Mouse (Mus musculus) stomach, embryonic 15.5 days (tissue): Measurements from ENCODE around the gene Nsd1. TPM values are rescaled to one million over a fixed set of nuclear protein-coding genes. Genes with fewer than 3 reads are reported as not detected.

ENCODE experiments used
- ATAC-seq: fragments of 200-750 bp; cut with Nextera tagmentation; 2 replicates; pipeline ENCODE4 v1.8.0; 2017; ENCODE audit warnings: low read depth, moderate number of reproducible peaks, moderate TSS enrichment; ENCODE audit not compliant: insufficient read depth, low FRiP score
- H3K27ac ChIP-seq: fragments of 300-500 bp; sonication (generic); 2 replicates; pipeline ENCODE4 v1.5.1; 2015; ENCODE audit warnings: mild to moderate bottlenecking, inconsistent platforms
- H3K27me3 ChIP-seq: fragments of 300-500 bp; sonication (generic); replicated peaks from 2 replicates; pipeline ENCODE4 v1.6.1; 2015; ENCODE audit warnings: inconsistent platforms
- H3K36me3 ChIP-seq: fragments of 300-500 bp; sonication (generic); 2 replicates; pipeline ENCODE4 v1.6.1; 2015; ENCODE audit warnings: inconsistent platforms
- H3K4me1 ChIP-seq: fragments of 300-500 bp; sonication (generic); 2 replicates; pipeline ENCODE4 v1.6.1; 2015; ENCODE audit warnings: inconsistent platforms
- H3K4me2 ChIP-seq: fragments of 300-500 bp; sonication (generic); 2 replicates; pipeline ENCODE4 v1.6.1; 2015; ENCODE audit warnings: mild to moderate bottlenecking, inconsistent platforms
- H3K4me3 ChIP-seq: fragments of 300-500 bp; sonication (generic); replicated peaks from 2 replicates; pipeline ENCODE4 v1.5.1; 2015; ENCODE audit warnings: inconsistent platforms
- H3K9ac ChIP-seq: fragments of 300-500 bp; sonication (generic); 2 replicates; pipeline ENCODE4 v1.6.1; 2015; ENCODE audit warnings: inconsistent platforms
- H3K9me3 ChIP-seq: fragments of 300-500 bp; sonication (generic); 2 replicates; pipeline ENCODE4 v1.6.1; 2016; ENCODE audit warnings: inconsistent platforms
- WGBS: fragments of 180-500 bp; shearing (Covaris S2); methylation state at CpG from one replicate; pipeline ENCODE4 v1.1.7; 2015; 5-methylcytosine and 5-hydroxymethylcytosine counted together
- polyA plus RNA-seq: library from polyadenylated mRNA; unstranded; fragments of >200 nt; fragmentation: Nextera tagmentation; extraction: Ambion mirVana; gene quantifications from 2 replicates; pipeline ENCODE4 v1.2.1, GENCODE M21; 2015

Gene Nsd1
- 57.0 and 61.1 TPM in 2 replicates for polyA plus RNA-seq

GRCm38 (mm10) chr13:55209649-55210192 is at the start of gene Nsd1:
Nsd1 (plus strand) TSS chr13:55209782.
- no peaks in the 10 kb centered on the region for H3K9me3 ChIP-seq
- no peak for ATAC-seq

GRCm38 (mm10) chr13:55162365-55162764 is 47.2 kb upstream of the Nsd1 start:
- no peak overlapping the region for H3K9ac ChIP-seq
- no peaks in the 10 kb centered on the region for H3K4me1 ChIP-seq
- no peak overlapping the region for H3K4me3 ChIP-seq
- no peaks in the 10 kb centered on the region for H3K27me3 ChIP-seq
- H3K4me2 ChIP-seq: no peak overlapping the region
- WGBS: 57% methylated on average over 7 of the region's 7 CpGs
- no peak for ATAC-seq
- no peaks in the 10 kb centered on the region for H3K9me3 ChIP-seq
- H3K36me3 ChIP-seq: no peaks in the 10 kb centered on the region
- no peak overlapping the region for H3K27ac ChIP-seq

More at GRCm38 (mm10) chr13:55209649-55210192, at the start of gene Nsd1:
- WGBS: 31% methylated on average over 31 of the region's 31 CpGs
- peak within 1 kb of the TSS; percentile 68 for H3K9ac ChIP-seq
- H3K4me1 ChIP-seq: peaks cover 18% of the 10 kb centered on the region
- no peaks in the 10 kb centered on the region for H3K36me3 ChIP-seq
- H3K4me2 ChIP-seq: peak within 1 kb of the TSS; percentile 81
- peak within 1 kb of the TSS; percentile 99 for H3K27ac ChIP-seq
- H3K27me3 ChIP-seq: no peaks in the 10 kb centered on the region
- H3K4me3 ChIP-seq: peak within 1 kb of the TSS; percentile 76

GRCm38 (mm10) chr13:55163553-55163952 is 46.0 kb upstream of the Nsd1 start:
- no peaks in the 10 kb centered on the region for H3K9me3 ChIP-seq
- 34% methylated on average over 5 of the region's 5 CpGs for WGBS
- H3K27me3 ChIP-seq: no peaks in the 10 kb centered on the region
- ATAC-seq: no peak
- H3K36me3 ChIP-seq: no peaks in the 10 kb centered on the region
- H3K4me1 ChIP-seq: no peaks in the 10 kb centered on the region
- peak overlapping the region; percentile 48 for H3K27ac ChIP-seq
- no peak overlapping the region for H3K4me3 ChIP-seq
- H3K9ac ChIP-seq: no peak overlapping the region
- no peak overlapping the region for H3K4me2 ChIP-seq

GRCm38 (mm10) chr13:55165831-55166339 is 43.7 kb upstream of the Nsd1 start:
- WGBS: 91% methylated on average over 16 of the region's 16 CpGs
- no peak overlapping the region for H3K9ac ChIP-seq
- no peaks in the 10 kb centered on the region for H3K9me3 ChIP-seq

DNA sequence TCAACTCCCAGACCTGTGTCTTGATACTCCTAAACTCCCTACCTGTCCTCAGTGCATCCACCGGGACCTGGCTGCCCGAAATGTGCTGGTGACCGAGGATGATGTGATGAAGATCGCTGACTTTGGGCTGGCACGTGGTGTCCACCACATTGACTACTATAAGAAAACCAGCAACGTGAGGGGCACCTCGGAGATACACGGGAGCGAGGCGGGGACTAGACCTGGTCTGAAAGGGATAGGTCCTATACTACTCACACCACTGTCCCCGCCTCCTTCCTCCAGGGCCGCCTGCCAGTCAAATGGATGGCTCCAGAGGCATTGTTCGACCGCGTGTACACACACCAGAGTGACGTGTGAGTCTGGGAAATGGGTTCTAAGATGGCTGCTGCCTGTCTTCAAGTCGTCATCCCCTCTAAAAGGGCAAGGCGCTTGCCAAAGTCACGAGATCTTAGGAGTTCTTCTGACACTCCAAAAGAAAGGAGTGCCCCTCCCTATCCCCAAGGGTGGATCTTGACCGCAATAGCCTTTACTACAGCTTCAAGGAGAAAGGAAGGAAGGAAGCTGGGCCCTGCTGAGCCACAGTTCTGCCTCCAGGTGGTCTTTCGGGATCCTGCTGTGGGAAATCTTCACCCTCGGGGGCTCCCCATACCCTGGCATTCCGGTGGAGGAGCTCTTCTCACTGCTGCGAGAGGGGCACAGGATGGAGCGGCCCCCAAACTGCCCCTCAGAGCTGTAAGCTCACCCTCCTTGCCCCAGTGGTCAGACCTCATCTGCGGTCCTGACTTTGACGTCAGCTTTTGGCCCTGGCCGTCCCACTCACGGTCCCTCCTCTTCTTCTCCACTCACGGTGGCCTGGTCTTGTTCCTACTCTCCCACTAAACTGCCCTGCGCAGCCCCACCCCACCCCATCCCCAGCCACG is 42.5 kb upstream of the Nsd1 start:
- H3K36me3 ChIP-seq: no peaks in the 10 kb centered on the region
- no peak overlapping the region for H3K27ac ChIP-seq
- no peaks in the 10 kb centered on the region for H3K27me3 ChIP-seq
- no peak overlapping the region for H3K4me3 ChIP-seq
- peaks cover 14% of the 10 kb centered on the region for H3K4me1 ChIP-seq
- ATAC-seq: no peak
- no peak overlapping the region for H3K9ac ChIP-seq
- WGBS: 85% methylated on average over 32 of the region's 32 CpGs
- no peaks in the 10 kb centered on the region for H3K9me3 ChIP-seq
- no peak overlapping the region for H3K4me2 ChIP-seq

More at GRCm38 (mm10) chr13:55165831-55166339, 43.7 kb upstream of the Nsd1 start:
- H3K27ac ChIP-seq: no peak overlapping the region
- no peak for ATAC-seq
- H3K4me2 ChIP-seq: no peak overlapping the region
- H3K4me3 ChIP-seq: no peak overlapping the region
- no peaks in the 10 kb centered on the region for H3K36me3 ChIP-seq
- H3K4me1 ChIP-seq: 0 out of 2 replicates have a peak, but pooled peaks cover 6% of the 10 kb centered on the region
- no peaks in the 10 kb centered on the region for H3K27me3 ChIP-seq

GRCm38 (mm10) chr13:55167798-55168197 is 41.8 kb upstream of the Nsd1 start:
- no peak overlapping the region for H3K4me3 ChIP-seq
- peaks cover 19% of the 10 kb centered on the region for H3K4me1 ChIP-seq
- H3K36me3 ChIP-seq: no peaks in the 10 kb centered on the region
- H3K9me3 ChIP-seq: no peaks in the 10 kb centered on the region
- 0 out of 2 replicates have a peak overlapping the region, but pooled peaks have one; percentile 77 for H3K27ac ChIP-seq
- 83% methylated on average over 11 of the region's 11 CpGs for WGBS
- H3K9ac ChIP-seq: no peak overlapping the region
- no peaks in the 10 kb centered on the region for H3K27me3 ChIP-seq
- no peak overlapping the region for H3K4me2 ChIP-seq
- ATAC-seq: no peak

DNA sequence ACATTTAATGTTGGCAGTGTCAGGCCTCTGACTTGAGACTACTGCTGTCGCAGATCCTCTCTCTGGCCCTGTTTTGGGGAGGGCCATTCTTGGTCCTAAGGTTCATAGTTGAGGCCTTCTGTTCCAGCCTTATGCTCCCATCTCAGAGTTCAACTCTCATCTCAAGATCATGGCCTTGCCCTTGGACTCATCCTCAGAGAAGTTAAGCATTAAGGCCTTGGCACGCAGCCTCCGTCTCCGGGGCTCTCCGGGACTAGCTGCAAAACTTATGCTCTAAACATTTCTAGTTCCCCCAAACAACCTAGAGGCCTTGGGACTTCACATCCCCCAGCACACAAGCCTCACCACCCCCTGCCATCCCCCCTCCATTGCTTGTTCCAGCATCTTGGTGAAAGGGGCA is 41.3 kb upstream of the Nsd1 start:
- Histone ChIP-seq H3K9ac (no peak overlapping the region), H3K9me3 (no peaks in the 10 kb centered on the region), H3K27me3 (no peaks in the 10 kb centered on the region), H3K27ac (peak overlapping the region; percentile 77), H3K4me3 (no peak overlapping the region), H3K4me2 (no peak overlapping the region), H3K4me1 (peaks cover 19% of the 10 kb centered on the region), H3K36me3 (no peaks in the 10 kb centered on the region)
- 65% methylated on average over 5 of the region's 5 CpGs for WGBS
- no peak for ATAC-seq

- H3K4me1 ChIP-seq: peaks cover 19% of the 10 kb centered on the region
- H3K27ac ChIP-seq: peak overlapping the region; percentile 77
- no peaks in the 10 kb centered on the region for H3K36me3 ChIP-seq
- H3K27me3 ChIP-seq: no peaks in the 10 kb centered on the region
- WGBS: 51% methylated on average over 13 of the region's 13 CpGs
- H3K9ac ChIP-seq: no peak overlapping the region
- ATAC-seq: peak; percentile 76; the same call in 1 of the 2 replicates
- no peak overlapping the region for H3K4me3 ChIP-seq
- no peak overlapping the region for H3K4me2 ChIP-seq
- no peaks in the 10 kb centered on the region for H3K9me3 ChIP-seq
Measured at GRCm38 (mm10) chr13:55168958-55169369, 40.6 kb upstream of the Nsd1 start.

- no peaks in the 10 kb centered on the region for H3K27me3 ChIP-seq
- peak overlapping the region; percentile 80 for H3K27ac ChIP-seq
- peaks cover 19% of the 10 kb centered on the region for H3K4me1 ChIP-seq
- ATAC-seq: peak; percentile 36; the same call in 1 of the 2 replicates
- no peaks in the 10 kb centered on the region for H3K36me3 ChIP-seq
- no peaks in the 10 kb centered on the region for H3K9me3 ChIP-seq
- peak overlapping the region; percentile 46 for H3K4me2 ChIP-seq
- H3K9ac ChIP-seq: no peak overlapping the region
- peak overlapping the region; percentile 4; the same call in 1 of the 2 replicates for H3K4me3 ChIP-seq
- WGBS: 13% methylated on average over 26 of the region's 26 CpGs
Measured at GRCm38 (mm10) chr13:55171517-55172335, 37.9 kb upstream of the Nsd1 start.

GRCm38 (mm10) chr13:55172336-55172770 is 37.2 kb upstream of the Nsd1 start:
- H3K9ac ChIP-seq: no peak overlapping the region
- H3K4me2 ChIP-seq: peak overlapping the region; percentile 46

DNA sequence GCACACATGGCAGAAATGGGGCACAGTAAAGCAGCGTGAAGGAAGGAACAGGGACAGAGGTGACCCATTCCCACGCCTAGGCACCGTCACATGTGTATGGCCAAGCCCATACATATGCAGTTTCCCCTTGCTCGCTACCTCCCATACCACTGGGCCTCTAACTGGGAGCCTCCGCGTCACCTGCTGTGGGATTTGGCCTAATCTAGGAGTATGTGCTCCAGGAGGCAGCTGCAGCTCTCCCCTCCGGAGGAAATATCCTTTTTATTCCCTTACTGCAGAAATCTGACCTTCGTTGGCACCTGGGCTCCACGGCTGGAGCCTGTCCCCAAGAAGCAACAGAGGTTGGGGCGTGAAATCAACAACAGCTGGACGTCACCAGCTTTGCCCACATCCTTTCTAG is 35.2 kb upstream of the Nsd1 start:
- no peak overlapping the region for H3K4me2 ChIP-seq
- H3K27me3 ChIP-seq: no peaks in the 10 kb centered on the region
- H3K36me3 ChIP-seq: no peaks in the 10 kb centered on the region
- no peak for ATAC-seq
- H3K27ac ChIP-seq: no peak overlapping the region
- H3K9me3 ChIP-seq: no peaks in the 10 kb centered on the region
- peaks cover 15% of the 10 kb centered on the region for H3K4me1 ChIP-seq
- no peak overlapping the region for H3K9ac ChIP-seq
- WGBS: 85% methylated on average over 11 of the region's 11 CpGs
- no peak overlapping the region for H3K4me3 ChIP-seq

More at GRCm38 (mm10) chr13:55172336-55172770, 37.2 kb upstream of the Nsd1 start:
- Histone ChIP-seq H3K27ac (peak overlapping the region; percentile 80), H3K4me1 (peaks cover 19% of the 10 kb centered on the region), H3K36me3 (no peaks in the 10 kb centered on the region), H3K9me3 (no peaks in the 10 kb centered on the region), H3K4me3 (no peak overlapping the region), H3K27me3 (no peaks in the 10 kb centered on the region)
- ATAC-seq: no peak
- 46% methylated on average over 7 of the region's 7 CpGs for WGBS
